Comparison of ENCODE assay signal across 8 mouse cellular contexts in the genomic region with DNA sequence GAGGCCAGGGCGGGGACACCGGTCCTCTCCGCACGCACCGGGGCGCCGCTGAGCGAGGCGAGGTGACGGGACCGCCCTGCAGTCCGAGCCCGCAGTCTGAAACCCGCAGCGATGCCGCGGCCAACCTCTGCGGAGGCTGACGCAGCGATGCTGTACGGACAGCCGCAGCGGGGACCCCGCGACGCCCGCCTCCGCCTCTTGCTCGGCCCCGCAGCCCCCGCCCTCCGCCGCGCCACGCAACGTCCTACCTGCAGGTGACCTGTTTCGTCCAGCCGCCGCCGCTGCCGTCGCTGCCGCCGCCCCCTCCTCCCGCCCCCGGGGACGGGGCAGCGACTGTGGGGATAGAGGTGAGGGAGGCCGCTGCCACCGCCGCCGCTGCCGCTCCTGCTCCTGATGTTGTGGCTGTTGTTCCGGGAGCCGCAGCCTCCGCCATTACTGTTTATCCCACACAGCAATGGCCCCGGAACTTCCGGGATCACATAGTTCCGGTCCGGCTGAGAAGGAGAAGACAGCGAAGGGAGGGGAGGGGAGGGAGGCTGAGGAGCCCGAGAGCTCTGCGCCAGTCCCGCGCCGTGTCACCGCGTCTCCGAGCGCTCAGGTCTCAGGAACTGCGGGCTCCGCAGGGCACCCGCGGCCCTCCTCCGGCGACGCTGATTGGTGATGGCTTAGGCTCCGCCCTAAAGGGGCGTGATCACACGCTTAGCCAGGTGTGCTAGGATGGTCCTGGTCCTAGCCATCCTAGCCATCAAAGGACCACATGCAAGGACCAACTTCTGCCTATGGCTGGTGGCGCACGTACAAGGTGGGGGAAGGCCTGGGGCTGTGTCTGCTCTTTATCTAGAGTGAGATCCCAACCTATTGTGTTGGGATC. TPM values are rescaled to one million over a fixed set of nuclear protein-coding genes. Genes with fewer than 3 reads are reported as not detected.
A peak's percentile ranks its signal among the peaks of the same experiment; 100 is the strongest.
DNase-seq lines count a peak whose midpoint lies in the region; ATAC-seq lines count a peak whose summit lies in the region.

Mkrn1 (minus strand) TSS at position 612 of the 871 bp plus-strand sequence.

- peak within 1 kb of the TSS; percentile 78 for H3K27ac ChIP-seq in heart, embryonic 13.5 days (replicated peaks)
- peak within 1 kb of the TSS; percentile 96 for H3K27ac ChIP-seq in liver, embryonic 12.5 days
- peak within 1 kb of the TSS; percentile 75 for H3K27ac ChIP-seq in stomach, embryonic 15.5 days

- peak within 1 kb of the TSS; percentile 99 for H3K4me3 ChIP-seq in heart, embryonic 13.5 days
- H3K4me3 ChIP-seq in liver, embryonic 12.5 days, result peak within 1 kb of the TSS; percentile 98
- peak within 1 kb of the TSS; percentile 68 for H3K4me3 ChIP-seq in stomach, embryonic 15.5 days (replicated peaks)

- peak within 1 kb of the TSS; percentile 88 for H3K9ac ChIP-seq in heart, embryonic 13.5 days
- H3K9ac ChIP-seq in liver, embryonic 12.5 days, result peak within 1 kb of the TSS; percentile 96
- H3K9ac ChIP-seq in stomach, embryonic 15.5 days, result peak within 1 kb of the TSS; percentile 42; the same call in 1 of the 2 replicates

- no peaks in the 10 kb centered on the region for H3K36me3 ChIP-seq in heart, embryonic 13.5 days
- H3K36me3 ChIP-seq in liver, embryonic 12.5 days, result peaks cover 9% of the 10 kb centered on the region
- H3K36me3 ChIP-seq in stomach, embryonic 15.5 days, result no peaks in the 10 kb centered on the region

- H3K4me1 ChIP-seq in heart, embryonic 13.5 days, result peaks cover 10% of the 10 kb centered on the region
- H3K4me1 ChIP-seq in liver, embryonic 12.5 days, result peaks cover 73% of the 10 kb centered on the region
- H3K4me1 ChIP-seq in stomach, embryonic 15.5 days, result 0 out of 2 replicates have a peak, but pooled peaks cover 5% of the 10 kb centered on the region

- DNase-seq in CD4-positive helper T cell, adult 2 months (ENCODE audit: low read depth, low spot score), result peak; percentile 88
- peak; percentile 81 for DNase-seq in brain, embryonic 18.5 days (ENCODE audit: low read depth, low spot score)
- DNase-seq in kidney, postnatal 10 days, result peak; percentile 82
- peak; percentile 59 to 79 for DNase-seq in natural killer cell, adult 2 months (ENCODE audit: low spot score in 2 of 2)

- H3K9me3 ChIP-seq in heart, embryonic 13.5 days, result no peaks in the 10 kb centered on the region
- no peaks in the 10 kb centered on the region for H3K9me3 ChIP-seq in liver, embryonic 12.5 days (replicated peaks)
- H3K9me3 ChIP-seq in stomach, embryonic 15.5 days, result no peaks in the 10 kb centered on the region

- peaks cover 51% of the 10 kb centered on the region for H3K27me3 ChIP-seq in heart, embryonic 13.5 days (replicated peaks)
- peaks cover 24% of the 10 kb centered on the region for H3K27me3 ChIP-seq in liver, embryonic 12.5 days (replicated peaks)
- H3K27me3 ChIP-seq in stomach, embryonic 15.5 days (replicated peaks), result 0 out of 2 replicates have a peak, but pooled peaks cover 12% of the 10 kb centered on the region

- peak within 1 kb of the TSS; percentile 81 for H3K4me2 ChIP-seq in heart, embryonic 13.5 days
- H3K4me2 ChIP-seq in liver, embryonic 12.5 days, result peak within 1 kb of the TSS; percentile 74
- H3K4me2 ChIP-seq in stomach, embryonic 15.5 days, result peak within 1 kb of the TSS; percentile 59

- WGBS in heart, embryonic 13.5 days, result under 1% methylated on average over 53 of the region's 82 CpGs
- under 1% methylated on average over 82 of the region's 82 CpGs for WGBS in liver, embryonic 12.5 days (ENCODE audit: insufficient replicate concordance)
- WGBS in stomach, embryonic 15.5 days, result under 1% methylated on average over 76 of the region's 82 CpGs

- ATAC-seq in erythroid progenitor cell, adult 5-6 weeks (replicated peaks; ENCODE audit: low FRiP score, poor library complexity, severe bottlenecking), result peak; percentile 80
- ATAC-seq in heart, embryonic 13.5 days (ENCODE audit: extremely low read depth, insufficient number of reproducible peaks, low FRiP score, low TSS enrichment), result peak; percentile 83
- peak; percentile 89 for ATAC-seq in liver, embryonic 12.5 days
- ATAC-seq in stomach, embryonic 15.5 days (ENCODE audit: insufficient read depth, low FRiP score, low read depth), result peak; percentile 92

RNA-seq across cellular contexts. Expression of gene Mkrn1, which starts in this region (rescaled TPM):
- total RNA-seq in erythroid progenitor cell, adult 5-6 weeks (2015; ENCODE audit: low replicate concordance), result 253 and 359 TPM in 2 replicates
- 284 and 418 TPM in 2 replicates for total RNA-seq in erythroid progenitor cell, adult 5-6 weeks (2017; ENCODE audit: low replicate concordance)
- 67.2 and 83.4 TPM in 2 replicates for polyA plus RNA-seq in heart, embryonic 13.5 days (2015; fragmentation: Nextera tagmentation; extraction: Ambion mirVana)
- 160 and 163 TPM in 2 replicates for polyA plus RNA-seq in liver, embryonic 12.5 days (2016; fragmentation: Nextera tagmentation; extraction: Ambion mirVana)
- 60.6 and 74.9 TPM in 2 replicates for polyA plus RNA-seq in stomach, embryonic 15.5 days (2015; fragmentation: Nextera tagmentation; extraction: Ambion mirVana)

Comparison
In these comparisons a context has a peak if more than half of its experiments do, and no peak if none do; other contexts are left out.
1. Peak in every context shown above with its lines: DNase-seq, ATAC-seq, H3K4me3 ChIP-seq and H3K27ac ChIP-seq.
2. H3K9ac ChIP-seq: peak in every context shown above with its lines; median percentile 96 in liver, embryonic 12.5 days; 88 in heart, embryonic 13.5 days; 42 in stomach, embryonic 15.5 days.